Mouse (Mus musculus) kidney, postnatal 4 days (tissue): ENCODE data around the gene Bicral.
"Not testable (repeated sequence)": the region's sequence is repeated elsewhere in the genome, so short reads cannot be mapped to it uniquely, and the experiment has no call there.

Experiments
- DNase-seq, 2 experiments: peaks; one replicate each; pipeline ENCODE4 v3.0.0; 2021; ENCODE audit warnings: mixed read lengths in 2 of 2

Bicral gene

DNA sequence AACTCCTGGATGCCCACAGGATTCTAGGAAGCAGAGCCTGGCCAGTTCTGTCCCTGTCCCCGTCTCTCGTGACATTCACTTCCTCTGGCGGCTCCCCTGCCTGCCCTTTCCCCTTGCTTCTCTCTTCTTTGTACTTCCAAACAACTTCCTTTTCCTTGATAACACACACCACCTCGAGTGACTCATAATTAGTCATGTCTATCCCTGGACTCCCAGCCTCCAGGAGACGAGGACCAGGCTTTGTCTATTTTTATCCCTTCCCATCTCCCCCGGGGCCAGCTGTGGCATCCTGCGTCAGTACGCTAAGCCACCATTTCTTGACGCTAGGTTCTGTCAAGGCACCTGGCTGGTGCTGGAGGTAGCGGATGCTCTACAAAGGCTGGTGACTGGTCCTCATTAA is 15.9 kb upstream of the Bicral start:
- peak; percentile 33 to 57 for DNase-seq

DNA sequence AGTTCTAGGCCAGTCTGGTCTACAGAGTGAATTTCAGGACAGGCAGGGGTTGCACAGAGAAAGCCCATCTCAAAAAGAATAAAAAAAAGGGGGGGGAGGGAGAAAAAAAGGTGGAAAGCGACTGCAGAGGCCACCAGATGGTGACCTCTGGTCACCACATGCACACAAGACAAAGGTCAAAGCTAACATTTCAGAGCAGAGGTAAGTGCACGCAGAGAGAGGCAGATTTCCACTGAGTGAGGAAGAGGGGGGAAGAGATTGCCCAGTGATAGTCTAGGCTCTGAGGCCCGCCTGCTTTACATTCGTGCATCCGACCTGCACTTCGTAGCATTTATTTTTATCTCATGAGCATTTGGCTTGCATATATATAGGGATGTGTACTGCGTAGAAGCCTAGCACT is 14.5 kb upstream of the Bicral start:
- no peak for DNase-seq

DNA sequence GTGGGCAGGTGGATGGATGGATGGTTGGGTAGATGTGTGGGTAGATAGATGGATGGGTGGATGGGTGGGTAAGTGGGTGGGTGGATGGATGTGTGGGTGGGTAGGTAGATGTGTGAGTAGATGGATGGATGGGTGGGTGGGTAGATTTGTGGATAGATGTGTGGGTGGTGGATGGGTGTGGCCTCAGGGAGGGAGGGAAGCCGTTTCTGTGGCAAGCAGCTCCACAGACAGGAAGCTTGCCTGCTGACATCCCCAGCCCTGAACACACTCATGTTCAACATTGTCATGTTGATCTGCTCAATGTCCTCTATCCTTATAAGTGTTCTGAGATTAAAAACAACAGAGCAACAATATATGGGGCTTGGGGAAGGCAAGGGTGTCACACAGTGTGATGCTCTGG is 12.6 kb upstream of the Bicral start:
- no peak for DNase-seq

DNA sequence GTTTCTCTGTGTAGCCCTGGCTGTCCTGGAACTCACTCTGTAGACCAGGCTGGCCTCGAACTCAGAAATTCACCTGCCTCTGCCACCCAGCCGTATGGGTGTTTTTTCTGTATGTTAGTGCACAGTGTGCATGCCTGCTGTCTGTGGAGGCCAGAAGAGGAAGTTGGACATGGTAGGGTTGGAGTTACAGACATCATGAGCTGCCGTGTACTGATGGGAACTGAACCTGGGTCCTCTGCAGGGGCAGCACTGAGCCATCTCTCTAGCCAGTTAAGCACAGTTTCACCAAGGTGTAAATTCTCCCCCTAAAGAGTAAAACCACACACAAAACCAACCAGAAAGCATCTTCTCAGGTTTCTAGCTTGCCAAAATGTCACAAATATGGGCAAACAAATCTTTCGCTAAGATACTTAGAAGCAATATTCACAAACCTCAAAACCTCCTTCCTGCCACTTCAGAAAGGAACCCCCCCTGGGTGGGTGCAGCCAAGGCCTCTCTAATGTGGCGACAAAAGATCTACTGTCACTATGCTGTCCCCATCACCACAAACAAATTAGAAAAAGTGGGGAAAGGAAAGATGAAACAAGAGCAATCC is 12.0 kb upstream of the Bicral start:
- no peak for DNase-seq

DNA sequence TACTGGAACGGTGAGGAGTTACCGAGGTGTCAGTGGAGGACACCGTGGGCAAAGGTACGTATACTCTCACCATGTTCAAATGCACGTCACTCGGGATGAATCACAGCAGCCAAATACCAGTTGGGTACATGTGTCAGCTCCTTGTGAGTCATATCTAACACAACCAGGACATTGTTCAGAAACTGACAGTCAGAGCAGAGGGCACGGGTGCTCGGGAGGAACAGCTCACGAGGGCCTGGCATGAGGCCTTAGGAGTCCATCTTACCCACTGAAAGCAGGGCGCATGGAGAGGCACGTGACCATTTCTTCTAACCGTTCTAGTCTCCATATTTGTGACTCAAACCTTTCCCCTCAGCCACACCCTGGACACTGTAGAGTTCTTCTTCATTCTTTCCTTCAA is 8.6 kb upstream of the Bicral start:
- no peak for DNase-seq

DNA sequence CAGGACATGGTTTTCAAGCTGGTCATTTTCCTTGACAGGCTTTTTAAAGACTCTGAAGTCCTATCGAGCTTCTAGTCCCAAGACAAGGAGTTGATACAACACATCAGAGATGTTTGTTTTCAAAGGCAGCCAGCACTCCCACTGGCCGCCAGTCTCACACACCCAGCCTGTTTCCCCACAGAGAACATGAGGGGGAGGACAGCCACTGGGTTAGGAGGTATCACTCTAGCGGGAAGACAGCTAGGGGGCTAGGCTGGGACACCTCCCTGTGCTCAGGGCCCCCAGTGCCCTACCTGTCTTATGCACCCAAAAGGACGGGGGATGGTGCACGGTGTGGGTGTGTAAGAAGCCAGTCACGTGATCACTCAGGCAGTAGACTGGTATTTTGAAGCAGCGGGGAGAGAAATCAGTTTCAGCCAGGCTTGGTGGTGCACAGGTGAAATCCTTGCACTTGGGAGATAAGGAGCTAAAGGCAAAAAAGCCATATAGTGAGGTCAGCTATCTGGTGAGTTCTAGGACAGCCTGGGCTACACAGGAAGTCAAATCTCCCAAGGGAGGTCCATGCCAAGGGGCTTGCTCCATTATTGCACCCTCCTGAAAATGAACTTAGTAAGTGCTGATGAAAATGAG is 6.4 kb upstream of the Bicral start:
- peak in 1 of 2 experiments; percentile 32 for DNase-seq

DNA sequence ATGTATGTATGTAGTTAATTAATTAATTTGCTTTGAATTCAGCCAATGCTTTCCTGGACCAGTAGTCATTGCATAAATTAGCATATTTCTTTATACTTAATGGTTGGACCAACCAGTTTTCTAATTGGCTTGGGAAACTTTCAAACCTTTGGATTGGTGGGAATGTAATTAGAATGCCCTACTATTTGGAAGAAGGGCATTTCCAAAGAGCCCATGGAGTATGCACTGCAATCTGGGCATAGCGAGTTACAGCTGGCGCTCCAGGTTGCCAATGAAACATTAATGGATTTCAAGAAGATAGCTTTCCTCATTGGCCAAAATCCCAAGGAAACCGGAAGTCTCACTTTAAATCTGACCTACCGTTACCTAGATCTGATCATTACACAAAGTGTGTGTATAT is 1.8 kb upstream of the Bicral start:
- no peak for DNase-seq

DNA sequence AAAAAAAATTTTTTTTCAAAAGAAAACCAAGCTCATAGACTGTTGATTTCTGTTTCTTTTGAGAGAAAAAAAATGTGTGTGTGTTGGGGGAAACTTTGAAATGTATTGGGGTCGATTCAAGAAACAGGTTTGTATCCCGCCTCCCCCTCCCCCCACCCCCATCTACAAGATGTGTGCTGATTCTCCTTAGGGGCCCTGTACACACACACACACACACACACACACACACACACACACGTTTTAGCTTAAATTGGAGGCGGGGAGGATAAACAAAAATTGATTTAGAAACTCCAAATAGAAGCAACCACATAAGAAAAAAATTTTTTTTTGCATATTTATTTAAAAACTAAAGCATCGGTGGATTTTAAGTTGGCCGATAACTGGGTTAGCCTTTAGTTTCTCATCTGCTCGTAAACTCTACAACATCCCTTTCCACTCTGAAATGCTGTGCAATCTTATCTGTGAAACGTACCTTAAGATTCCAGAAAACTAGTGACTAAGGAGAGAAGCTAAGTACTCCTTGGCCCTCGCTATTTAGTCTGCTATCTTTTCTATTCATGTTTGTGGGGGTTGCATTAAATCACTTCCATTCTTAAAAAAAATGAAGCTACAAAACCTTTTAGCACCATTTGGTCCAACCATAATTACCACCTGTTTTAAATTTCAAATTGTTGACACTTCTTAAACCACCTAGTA is 615 bp upstream of the Bicral start:
- DNase-seq, result no peak

DNA sequence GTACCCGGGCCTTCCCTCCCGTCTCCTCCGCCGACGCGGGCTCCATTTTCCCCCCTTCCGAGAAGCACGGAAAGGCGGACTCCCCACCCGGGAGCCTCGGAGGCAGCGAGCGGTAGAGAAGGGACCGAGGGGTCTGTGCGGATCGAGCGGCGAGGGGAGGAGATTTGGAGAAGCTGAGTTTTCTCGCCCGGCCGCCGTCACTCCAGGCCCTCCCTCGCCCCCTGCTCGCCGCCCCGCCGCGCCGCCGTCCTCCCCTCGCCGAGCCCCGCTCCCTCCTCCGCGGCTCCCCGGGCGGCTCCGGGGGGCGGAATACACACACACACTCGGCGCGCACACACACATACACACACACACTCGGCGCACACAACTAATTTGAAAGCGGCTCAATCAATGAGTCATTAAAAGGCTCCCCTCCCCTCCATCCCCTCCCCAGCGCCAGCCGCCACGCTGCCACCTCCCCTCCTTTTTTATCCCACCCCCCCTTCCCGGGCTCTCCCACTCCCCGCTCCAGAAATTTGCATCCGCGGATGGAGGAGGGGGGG is 850 bp downstream of the Bicral start:
- DNase-seq, result peak; percentile 82 to 91

DNA sequence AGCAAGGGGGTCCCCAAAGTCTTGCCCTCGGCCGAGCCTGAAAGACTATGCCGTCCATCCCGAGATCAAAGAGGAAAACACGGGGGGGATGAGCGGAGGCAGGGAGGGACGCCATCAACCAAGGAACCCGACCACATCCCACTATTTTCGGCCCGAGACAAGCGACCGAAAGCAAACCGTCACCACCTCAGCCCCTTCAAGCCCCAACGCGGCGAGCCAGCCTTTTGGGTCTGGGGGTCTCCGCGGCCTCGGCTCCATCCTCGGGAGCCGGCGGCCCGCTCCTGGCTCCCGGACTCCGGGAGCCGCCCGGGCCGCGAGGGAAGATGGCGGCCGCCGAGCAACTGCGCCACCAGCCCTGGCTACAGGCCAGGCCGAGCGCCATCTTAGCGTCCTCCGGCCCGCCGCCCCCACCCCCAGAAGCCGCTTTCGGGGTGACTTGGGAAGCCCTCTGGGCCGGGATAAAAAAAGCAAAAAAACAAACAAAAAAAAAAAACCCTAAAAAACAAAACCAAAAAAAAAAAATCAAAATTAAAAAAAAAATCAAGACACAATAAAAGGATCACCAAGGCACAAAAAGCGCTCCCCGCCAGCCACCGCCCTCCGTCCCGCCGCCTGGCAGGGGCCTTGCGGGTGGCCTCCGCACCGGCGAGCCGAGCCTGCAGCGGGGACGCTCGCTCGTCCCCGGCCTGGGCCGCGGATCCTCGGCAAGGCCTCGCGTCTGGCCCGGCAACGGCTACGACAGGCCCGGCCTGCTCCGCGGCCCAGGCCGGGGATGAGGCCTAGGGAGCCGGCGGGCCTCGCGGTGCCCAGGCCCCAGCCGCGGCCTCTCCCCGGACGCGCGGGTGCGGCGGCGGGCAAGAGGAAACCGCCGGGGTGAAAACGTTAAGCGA is 1.6 kb downstream of the Bicral start:
- peak; percentile 88 to 93 for DNase-seq

DNA sequence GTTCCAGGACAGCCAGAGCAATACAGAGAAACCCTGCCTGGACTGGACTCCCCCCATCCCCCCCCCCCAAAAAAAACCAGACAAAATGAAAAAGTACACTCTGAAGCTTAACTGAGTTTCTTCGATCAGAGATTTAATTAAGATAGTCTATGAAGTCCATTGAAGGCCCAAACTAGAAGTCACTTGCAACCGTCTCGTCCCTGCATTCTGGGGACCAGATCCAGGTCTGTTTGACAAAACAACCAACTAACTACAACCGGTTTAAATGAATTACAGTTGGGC is 2.2 kb downstream of the Bicral start:
- no peak for DNase-seq

DNA sequence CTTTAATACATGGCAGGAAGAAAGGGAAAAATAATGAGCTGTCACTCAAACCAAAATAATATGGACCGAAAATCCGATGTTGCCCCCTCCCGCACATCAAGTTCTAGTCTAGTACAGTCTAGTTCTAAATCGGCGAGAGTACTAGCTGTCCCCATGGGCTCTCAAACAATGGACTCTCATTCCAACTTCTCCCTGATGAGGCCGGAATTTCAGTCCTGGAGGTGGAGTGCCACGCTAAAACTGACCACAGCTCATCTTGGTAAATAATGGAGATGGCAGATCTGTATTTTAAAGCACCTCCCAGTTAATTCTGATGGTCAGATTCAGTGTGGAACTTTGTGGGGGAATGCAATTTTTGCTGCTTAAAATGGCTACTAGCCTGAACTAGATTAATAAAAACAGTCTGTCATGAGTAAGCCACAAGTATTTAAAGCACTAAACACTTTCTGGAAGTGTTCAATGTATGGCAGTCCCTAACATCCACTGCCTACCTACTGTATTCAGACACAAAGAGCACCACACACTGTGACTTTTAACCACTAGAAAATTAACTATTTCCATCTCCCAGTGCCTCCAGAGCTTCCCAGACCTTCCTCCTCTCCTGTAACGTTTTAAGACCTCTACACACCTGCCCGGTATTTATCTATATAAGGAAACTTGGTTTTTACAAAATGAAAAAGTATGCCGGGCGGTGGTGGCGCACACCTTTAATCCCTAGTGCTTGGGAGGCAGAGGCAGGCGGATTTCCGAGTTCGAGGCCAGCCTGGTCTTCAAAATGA is 2.8 kb downstream of the Bicral start:
- DNase-seq, result peak in 1 of 2 experiments; percentile 49

DNA sequence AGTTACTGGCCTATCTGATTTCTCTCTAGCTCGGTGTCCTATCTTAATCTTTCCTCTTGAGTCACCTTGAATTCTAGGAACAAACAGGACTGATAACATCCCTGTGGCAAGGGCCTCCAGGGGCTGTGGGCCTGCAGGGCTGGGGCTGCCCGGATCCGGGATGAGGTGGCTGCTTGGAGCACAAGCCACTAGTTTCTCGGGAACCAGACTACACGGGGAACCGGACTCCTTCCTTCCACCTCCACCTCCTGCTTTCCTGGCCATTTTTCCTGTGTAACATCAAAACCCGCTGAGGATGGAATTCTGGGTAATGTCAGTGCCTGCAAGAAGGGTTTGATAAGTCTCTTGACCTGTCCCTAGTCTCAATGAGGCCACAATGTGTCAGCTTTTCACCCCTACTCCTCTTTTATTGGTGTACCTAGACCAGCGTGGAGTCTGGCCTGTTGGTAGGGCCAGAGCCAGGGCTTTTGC is 3.6 kb downstream of the Bicral start:
- DNase-seq, result peak; percentile 46 to 57

DNA sequence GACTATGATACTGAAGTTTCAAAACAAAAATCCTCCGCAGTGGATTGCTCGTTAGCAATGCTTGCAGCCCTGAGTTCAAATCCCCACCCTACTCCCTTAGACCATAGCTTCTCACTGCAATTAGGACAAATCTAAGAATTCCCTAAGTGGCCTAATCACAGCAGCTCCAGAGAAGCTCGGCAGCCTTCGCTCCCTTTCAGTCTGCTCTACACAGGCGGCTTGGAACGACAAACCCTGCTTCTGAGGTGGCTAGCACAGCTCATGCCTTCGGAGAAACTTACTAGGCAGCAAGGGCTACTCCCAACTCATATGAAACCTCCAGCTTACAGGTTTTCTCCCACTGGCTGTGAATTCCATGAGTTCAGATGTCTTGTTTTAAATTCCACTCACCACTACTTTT is 4.2 kb downstream of the Bicral start:
- DNase-seq, result peak in 1 of 2 experiments; percentile 25

DNA sequence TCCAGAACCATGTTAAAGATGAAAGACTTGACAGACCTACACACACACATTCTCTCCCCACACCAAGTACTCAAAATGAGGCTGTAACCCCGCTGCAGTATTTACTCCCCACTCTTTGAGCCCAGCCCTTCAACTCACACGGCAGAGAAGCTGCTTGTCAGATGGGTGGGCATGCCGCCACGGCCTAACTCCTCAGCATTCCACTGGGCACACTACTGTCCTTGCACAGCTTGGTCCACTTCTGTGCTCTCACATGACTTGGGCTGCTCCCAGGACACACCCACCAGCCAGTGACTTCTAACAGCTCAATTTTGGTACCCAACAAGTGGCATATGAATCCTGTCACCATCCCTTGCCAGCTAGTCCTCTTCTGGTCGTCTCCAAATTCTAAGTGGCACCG is 5.0 kb downstream of the Bicral start:
- peak; percentile 61 to 70 for DNase-seq

DNA sequence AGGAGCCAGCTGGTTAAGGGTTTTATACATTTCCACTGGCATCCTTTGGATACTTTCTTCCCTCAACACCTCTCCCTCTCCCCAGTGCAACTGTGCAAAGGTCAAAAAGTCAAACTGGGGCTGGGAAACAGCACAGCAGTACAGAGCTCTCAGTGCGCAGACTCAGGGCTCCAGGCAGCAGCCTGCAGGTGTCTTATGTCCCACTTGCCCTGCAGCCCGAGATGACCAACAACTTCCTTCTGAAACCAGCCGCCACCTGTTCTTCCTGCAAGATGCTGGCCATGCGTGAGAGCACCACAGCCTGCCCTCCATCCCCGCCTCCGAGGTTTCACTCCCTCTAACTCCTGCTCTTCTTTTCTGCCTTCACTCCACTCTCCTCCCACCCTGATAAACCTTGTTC is 5.6 kb downstream of the Bicral start:
- DNase-seq, result peak; percentile 67 to 81

DNA sequence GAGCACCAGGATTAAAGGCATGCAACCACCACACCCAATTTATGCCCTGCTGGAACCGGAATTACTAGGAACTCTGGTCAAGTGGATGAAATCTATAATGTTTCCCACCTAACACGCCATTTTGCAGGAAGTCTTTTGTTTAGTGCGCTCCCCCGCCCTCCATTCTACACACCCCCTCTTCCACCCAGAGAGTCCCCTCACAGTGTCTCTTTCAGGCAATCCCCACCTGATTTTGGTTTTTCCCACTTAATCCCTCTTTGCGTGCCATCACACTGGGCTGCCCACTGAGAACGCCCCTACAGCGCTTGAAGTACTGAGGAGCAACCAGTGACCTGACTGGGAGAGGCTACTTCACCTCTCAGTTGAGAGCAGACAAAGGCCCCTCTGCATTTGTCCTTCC is 11.1 kb downstream of the Bicral start:
- no peak for DNase-seq

DNA sequence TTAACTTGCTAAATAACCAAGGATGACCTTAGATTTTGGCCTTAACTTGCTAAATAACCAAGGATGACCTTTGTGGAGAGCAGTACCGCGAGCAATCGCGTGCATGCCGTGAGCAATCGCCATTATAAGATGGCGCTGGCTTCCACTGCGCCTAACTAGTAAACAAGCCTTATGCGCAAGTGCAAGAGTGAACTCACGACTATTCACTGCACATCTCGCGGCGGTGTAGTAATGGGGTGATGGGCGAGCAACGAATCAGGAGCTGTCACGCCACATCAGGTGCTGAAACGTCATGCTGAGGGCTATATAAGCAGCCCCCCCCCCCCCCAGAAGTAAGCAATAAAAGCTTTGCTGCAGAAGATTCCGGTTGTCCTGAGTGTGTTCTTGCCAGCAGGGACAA is 11.7 kb downstream of the Bicral start:
- not testable (repeated sequence) for DNase-seq

DNA sequence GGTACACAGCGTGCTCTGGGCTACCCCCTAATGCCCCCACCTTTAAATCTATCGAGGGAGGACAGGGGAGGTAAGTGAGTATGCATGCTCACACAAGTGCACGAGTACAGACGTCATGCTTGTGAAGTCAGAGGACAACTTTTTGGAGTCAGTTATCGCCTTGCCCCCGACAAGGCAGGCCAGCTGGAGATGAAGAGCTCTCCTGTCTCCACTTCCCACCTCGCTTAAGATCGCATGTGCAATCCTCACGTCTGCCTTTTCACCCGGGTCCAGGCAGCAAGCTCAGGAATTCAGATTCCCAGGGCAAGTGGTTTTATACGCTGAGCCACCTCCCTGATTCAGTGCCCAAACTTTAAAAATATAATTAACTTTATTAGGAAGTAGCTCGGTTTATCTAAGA is 13.0 kb downstream of the Bicral start:
- DNase-seq, result no peak

DNA sequence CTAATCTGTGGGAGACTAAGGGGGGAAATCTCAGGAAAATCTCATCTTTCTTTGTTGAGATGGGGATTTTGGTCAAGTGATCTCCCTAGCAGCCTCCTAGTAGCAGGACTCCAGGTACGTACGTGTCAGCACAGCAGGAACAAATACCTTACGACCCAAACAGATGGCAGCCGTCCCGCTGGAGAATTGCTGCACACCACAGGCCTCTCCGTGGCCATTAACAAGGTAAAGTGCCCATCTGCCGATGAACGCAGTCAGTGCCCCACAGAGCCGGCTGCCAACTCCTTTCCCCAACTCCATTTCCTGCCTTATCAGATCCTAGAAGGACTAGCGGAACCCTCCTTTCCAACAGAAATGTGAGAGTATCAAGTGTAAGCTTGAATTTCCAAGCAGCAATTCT is 13.5 kb downstream of the Bicral start:
- DNase-seq, result no peak

DNA sequence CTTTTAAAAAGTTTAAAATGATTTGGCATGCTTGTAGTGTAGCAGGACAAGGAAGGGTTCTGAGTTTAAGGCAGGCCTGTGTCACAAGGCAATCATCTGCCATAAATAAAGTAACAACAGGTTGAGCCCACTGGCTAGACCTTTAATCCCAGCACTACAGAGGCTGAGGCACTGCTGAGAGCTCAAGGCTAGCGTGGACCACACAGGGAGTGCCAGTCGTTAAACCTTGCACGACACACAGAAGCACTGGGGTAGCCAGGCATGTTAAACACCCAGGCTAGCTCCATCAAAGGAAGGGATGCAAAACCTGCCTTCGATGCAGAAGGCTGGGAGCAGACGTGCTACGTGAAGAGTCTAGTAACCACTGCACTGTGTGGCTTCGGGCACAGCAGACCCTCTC is 14.6 kb downstream of the Bicral start:
- DNase-seq, result peak in 1 of 2 experiments; percentile 49

DNA sequence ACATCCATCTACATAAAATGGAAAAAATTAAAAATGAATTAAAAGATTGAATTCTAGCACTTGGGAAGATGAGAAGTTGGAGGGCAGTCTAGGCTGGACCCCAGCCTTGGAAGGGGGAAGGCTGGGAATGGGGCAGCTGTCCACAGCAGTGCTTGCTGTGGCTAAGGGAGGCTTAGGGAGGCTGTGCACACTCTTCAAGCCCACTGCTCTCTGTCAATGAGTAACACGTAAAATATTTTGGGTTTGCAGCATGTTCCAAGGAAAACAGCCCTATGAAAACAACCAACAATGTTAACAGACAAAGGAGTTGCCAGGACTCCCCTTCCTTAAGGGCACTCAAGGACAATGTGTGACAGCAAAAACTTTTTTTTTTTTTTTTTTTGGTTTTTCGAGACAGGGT is 15.3 kb downstream of the Bicral start:
- peak in 1 of 2 experiments; percentile 39 for DNase-seq
